Mouse (Mus musculus) liver, embryonic 13.5 days (tissue): ENCODE data around the gene Map3k12. TPM values are rescaled to one million over a fixed set of nuclear protein-coding genes. Genes with fewer than 3 reads are reported as not detected.
A peak's percentile ranks its signal among the peaks of the same experiment; 100 is the strongest.

Experiments
- ATAC-seq: fragments of 200-750 bp; cut with Nextera tagmentation; 2 replicates; pipeline ENCODE4 v1.8.0; 2017; ENCODE audit warnings: low read depth, mild to moderate bottlenecking, moderate number of reproducible peaks, moderate library complexity
- DNase-seq: peaks from one replicate; pipeline ENCODE4 v3.0.0; 2022
- H3K27ac ChIP-seq: fragments of 300-500 bp; sonication (generic); 2 replicates; pipeline ENCODE4 v1.5.1; 2015; ENCODE audit warnings: moderate library complexity, mild to moderate bottlenecking, inconsistent platforms
- H3K27me3 ChIP-seq: fragments of 300-500 bp; sonication (generic); 2 replicates; pipeline ENCODE4 v1.6.1; 2015; ENCODE audit warnings: mild to moderate bottlenecking, inconsistent platforms
- H3K36me3 ChIP-seq: fragments of 300-500 bp; sonication (generic); 2 replicates; pipeline ENCODE4 v1.6.1; 2015; ENCODE audit warnings: mild to moderate bottlenecking, inconsistent platforms
- H3K4me1 ChIP-seq: fragments of 300-500 bp; sonication (generic); replicated peaks from 2 replicates; pipeline ENCODE4 v1.6.1; 2015; ENCODE audit warnings: inconsistent platforms
- H3K4me2 ChIP-seq: fragments of 300-500 bp; sonication (generic); 2 replicates; pipeline ENCODE4 v1.6.1; 2015; ENCODE audit warnings: inconsistent platforms, mild to moderate bottlenecking, moderate library complexity
- H3K4me3 ChIP-seq: fragments of 300-500 bp; sonication (generic); replicated peaks from 2 replicates; pipeline ENCODE4 v1.5.1; 2015; ENCODE audit warnings: mild to moderate bottlenecking, inconsistent platforms
- H3K9ac ChIP-seq: fragments of 300-500 bp; sonication (generic); 2 replicates; pipeline ENCODE4 v1.6.1; 2015; ENCODE audit warnings: mild to moderate bottlenecking, inconsistent platforms
- H3K9me3 ChIP-seq: fragments of 300-500 bp; sonication (generic); replicated peaks from 2 replicates; pipeline ENCODE4 v1.6.1; 2016; ENCODE audit warnings: inconsistent platforms
- WGBS: fragments of 180-500 bp; shearing (Covaris S2); methylation state at CpG from one replicate; pipeline ENCODE4 v1.1.7; 2015; ENCODE audit not compliant: insufficient replicate concordance; 5-methylcytosine and 5-hydroxymethylcytosine counted together
- polyA plus RNA-seq: library from polyadenylated mRNA; unstranded; fragments of >200 nt; fragmentation: Nextera tagmentation; extraction: Ambion mirVana; gene quantifications from 2 replicates; pipeline ENCODE4 v1.2.1, GENCODE M21; 2015

Map3k12 gene
- polyA plus RNA-seq, 1 experiment from 2014 or later: 2.1 TPM

GRCm38 (mm10) chr15:102532106-102532900 is 15.4 kb upstream of the Map3k12 start:
- 76% methylated on average over 3 of the region's 3 CpGs for WGBS
- no peaks in the 10 kb centered on the region for H3K27me3 ChIP-seq
- H3K4me2 ChIP-seq: no peak overlapping the region
- H3K9me3 ChIP-seq: no peaks in the 10 kb centered on the region
- no peak overlapping the region for H3K27ac ChIP-seq
- no peak overlapping the region for H3K9ac ChIP-seq
- H3K4me3 ChIP-seq: no peak overlapping the region
- ATAC-seq (no peak), DNase-seq (no peak)
- peaks cover 76% of the 10 kb centered on the region for H3K36me3 ChIP-seq
- no peaks in the 10 kb centered on the region for H3K4me1 ChIP-seq

GRCm38 (mm10) chr15:102531586-102531985 is 14.7 kb upstream of the Map3k12 start:
- Histone ChIP-seq H3K36me3 (peaks cover 71% of the 10 kb centered on the region), H3K27ac (no peak overlapping the region), H3K4me1 (no peaks in the 10 kb centered on the region), H3K27me3 (no peaks in the 10 kb centered on the region), H3K4me3 (no peak overlapping the region), H3K9me3 (no peaks in the 10 kb centered on the region), H3K4me2 (no peak overlapping the region), H3K9ac (no peak overlapping the region)
- whole genome bisulfite sequencing: 84% methylated on average over 4 of the region's 4 CpGs
- DNase-seq (no peak), ATAC-seq (no peak)

GRCm38 (mm10) chr15:102530566-102530965 is 13.7 kb upstream of the Map3k12 start:
- DNase-seq: no peak
- peaks cover 64% of the 10 kb centered on the region for H3K36me3 ChIP-seq
- WGBS: 61% methylated on average over 4 of the region's 4 CpGs

GRCm38 (mm10) chr15:102528396-102528795 is 11.5 kb upstream of the Map3k12 start:
- Histone ChIP-seq H3K36me3 (peaks cover 66% of the 10 kb centered on the region), H3K4me2 (no peak overlapping the region), H3K4me3 (no peak overlapping the region), H3K9me3 (no peaks in the 10 kb centered on the region), H3K4me1 (no peaks in the 10 kb centered on the region; the same call in 1 of the 2 replicates), H3K27me3 (no peaks in the 10 kb centered on the region), H3K27ac (no peak overlapping the region; the same call in 1 of the 2 replicates), H3K9ac (no peak overlapping the region)
- no peak for ATAC-seq
- WGBS: 85% methylated on average over 1 of the region's 1 CpGs
- no peak for DNase-seq

More at GRCm38 (mm10) chr15:102530566-102530965, 13.7 kb upstream of the Map3k12 start:
- Histone ChIP-seq H3K4me3 (no peak overlapping the region), H3K9me3 (no peaks in the 10 kb centered on the region), H3K4me2 (no peak overlapping the region), H3K27ac (no peak overlapping the region), H3K9ac (no peak overlapping the region), H3K4me1 (no peaks in the 10 kb centered on the region), H3K27me3 (no peaks in the 10 kb centered on the region)
- ATAC-seq: no peak

- peaks cover 63% of the 10 kb centered on the region for H3K36me3 ChIP-seq
- 63% methylated on average over 3 of the region's 3 CpGs for WGBS
- H3K27me3 ChIP-seq: no peaks in the 10 kb centered on the region
- no peak for DNase-seq
- no peak overlapping the region for H3K9ac ChIP-seq
- no peak overlapping the region for H3K27ac ChIP-seq
- no peak for ATAC-seq
- no peaks in the 10 kb centered on the region; the same call in 1 of the 2 replicates for H3K4me1 ChIP-seq
- no peak overlapping the region for H3K4me3 ChIP-seq
- H3K4me2 ChIP-seq: no peak overlapping the region
- H3K9me3 ChIP-seq: no peaks in the 10 kb centered on the region
These were observed 11.1 kb upstream of the Map3k12 start for GRCm38 (mm10) chr15:102527936-102528335.

- ATAC-seq (no peak), DNase-seq (no peak)
- Histone ChIP-seq H3K27me3 (no peaks in the 10 kb centered on the region), H3K36me3 (peaks cover 67% of the 10 kb centered on the region), H3K4me1 (peaks cover 8% of the 10 kb centered on the region), H3K4me2 (no peak overlapping the region), H3K9ac (no peak overlapping the region), H3K4me3 (no peak overlapping the region), H3K27ac (no peak overlapping the region), H3K9me3 (no peaks in the 10 kb centered on the region)
- WGBS: 73% methylated on average over 6 of the region's 6 CpGs
These were observed 9.5 kb upstream of the Map3k12 start for GRCm38 (mm10) chr15:102526111-102527002.

- peak; percentile 61 for DNase-seq
- Histone ChIP-seq H3K4me3 (no peak within 1 kb of the TSS), H3K4me1 (peaks cover 22% of the 10 kb centered on the region), H3K9me3 (no peaks in the 10 kb centered on the region), H3K9ac (no peak within 1 kb of the TSS), H3K27me3 (no peaks in the 10 kb centered on the region), H3K36me3 (peaks cover 67% of the 10 kb centered on the region), H3K27ac (no peak within 1 kb of the TSS), H3K4me2 (no peak within 1 kb of the TSS)
- 5% methylated on average over 3 of the region's 3 CpGs for WGBS
- ATAC-seq: no peak
These were observed 8.1 kb upstream of the Map3k12 start, which contains the start of gene Npff for GRCm38 (mm10) chr15:102524892-102525485. Gene Npff, minus strand, starts transcription at chr15:102524942.

GRCm38 (mm10) chr15:102521480-102521879 is 4.6 kb upstream of the Map3k12 start:
- Histone ChIP-seq H3K4me3 (no peak overlapping the region), H3K9me3 (no peaks in the 10 kb centered on the region), H3K27ac (0 out of 2 replicates have a peak overlapping the region, but pooled peaks have one; percentile 96), H3K9ac (no peak overlapping the region), H3K36me3 (peaks cover 40% of the 10 kb centered on the region), H3K27me3 (no peaks in the 10 kb centered on the region; the same call in 1 of the 2 replicates), H3K4me2 (no peak overlapping the region), H3K4me1 (peaks cover 44% of the 10 kb centered on the region)
- 58% methylated on average over 4 of the region's 4 CpGs for WGBS
- ATAC-seq: no peak
- no peak for DNase-seq

- Histone ChIP-seq H3K9ac (peak overlapping the region; percentile 87), H3K9me3 (no peaks in the 10 kb centered on the region), H3K27me3 (peaks cover 5% of the 10 kb centered on the region; the same call in 1 of the 2 replicates), H3K4me2 (peak overlapping the region; percentile 98), H3K4me1 (peaks cover 51% of the 10 kb centered on the region), H3K36me3 (peaks cover 38% of the 10 kb centered on the region), H3K4me3 (peak overlapping the region; percentile 81; the same call in 1 of the 2 replicates), H3K27ac (peak overlapping the region; percentile 96)
- ATAC-seq (no peak), DNase-seq (no peak)
- 24% methylated on average over 4 of the region's 4 CpGs for WGBS
These were observed 3.6 kb upstream of the Map3k12 start for GRCm38 (mm10) chr15:102520416-102520815.

- 35% methylated on average over 17 of the region's 17 CpGs for WGBS
- Histone ChIP-seq H3K36me3 (peaks cover 36% of the 10 kb centered on the region), H3K9ac (peak overlapping the region; percentile 87), H3K27ac (peak overlapping the region; percentile 96), H3K27me3 (peaks cover 5% of the 10 kb centered on the region; the same call in 1 of the 2 replicates), H3K4me1 (peaks cover 51% of the 10 kb centered on the region), H3K9me3 (no peaks in the 10 kb centered on the region), H3K4me2 (peak overlapping the region; percentile 98), H3K4me3 (peak overlapping the region; percentile 81)
- DNase-seq (no peak), ATAC-seq (no peak)
These were observed 2.6 kb upstream of the Map3k12 start for GRCm38 (mm10) chr15:102519211-102520141.
